Mouse (Mus musculus): Measurements from ENCODE around the gene Bphl.

GRCm38 (mm10) chr13:34054391-34054790 lies 17.0 kb downstream of the Bphl start:
- TF ChIP-seq POLR2A (IDR thresholded peaks at IDR 0.05; ENCODE audit: insufficient read depth, low read depth, low read length) (no peak), CTCF (IDR thresholded peaks at IDR 0.05; ENCODE audit: insufficient read depth, low read depth, low read length) (no peak)

All from olfactory bulb, adult 2 months (tissue).